Mouse (Mus musculus): ENCODE data around the gene Slc9a1.

DNA sequence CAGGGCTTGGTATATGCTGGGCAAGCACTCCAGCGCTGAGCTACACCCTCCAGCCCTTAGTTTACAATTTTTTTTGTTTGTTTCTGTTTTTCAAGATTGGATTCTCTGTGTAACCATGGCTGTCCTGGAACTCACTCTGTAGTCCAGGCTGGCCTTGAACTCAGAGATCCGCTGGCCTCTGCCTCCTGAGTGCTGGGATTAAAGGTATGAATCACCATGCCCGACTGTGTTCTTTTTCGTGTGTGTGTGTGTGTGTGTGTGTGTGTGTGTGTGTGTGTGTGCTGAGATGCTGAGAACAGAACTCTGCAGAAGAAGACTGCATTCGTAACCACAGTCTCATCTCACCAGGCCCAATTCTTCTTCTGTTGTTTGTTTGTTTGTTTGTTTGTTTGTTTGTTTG is 34.8 kb downstream of the Slc9a1 start:
- TF ChIP-seq POLR2A (IDR thresholded peaks at IDR 0.05; ENCODE audit: low read depth, low read length) (no peak), CTCF (conservative IDR thresholded peaks at IDR 0.05; ENCODE audit: insufficient read depth, insufficient read length, low read depth, low read length) (no peak)
